Mouse (Mus musculus) embryonic facial prominence, embryonic 15.5 days (tissue): ENCODE data around the gene Susd4. TPM values are rescaled to one million over a fixed set of nuclear protein-coding genes. Genes with fewer than 3 reads are reported as not detected.
A peak's percentile ranks its signal among the peaks of the same experiment; 100 is the strongest.

Experiments
- ATAC-seq: fragments of 200-750 bp; cut with Nextera tagmentation; 2 replicates; pipeline ENCODE4 v1.8.0; 2017; ENCODE audit warnings: low read depth, moderate TSS enrichment; ENCODE audit not compliant: insufficient number of reproducible peaks, low FRiP score, low TSS enrichment
- H3K27ac ChIP-seq: fragments of 300-500 bp; sonication (generic); replicated peaks from 2 replicates; pipeline ENCODE4 v1.5.1; 2015; ENCODE audit warnings: mild to moderate bottlenecking, inconsistent platforms
- H3K27me3 ChIP-seq: fragments of 300-500 bp; sonication (generic); 2 replicates; pipeline ENCODE4 v1.6.1; 2015; ENCODE audit warnings: inconsistent platforms
- H3K36me3 ChIP-seq: fragments of 300-500 bp; sonication (generic); 2 replicates; pipeline ENCODE4 v1.6.1; 2015; ENCODE audit warnings: mild to moderate bottlenecking, inconsistent platforms
- H3K4me1 ChIP-seq: fragments of 300-500 bp; sonication (generic); 2 replicates; pipeline ENCODE4 v1.6.1; 2015; ENCODE audit warnings: inconsistent platforms
- H3K4me2 ChIP-seq: fragments of 300-500 bp; sonication (generic); replicated peaks from 2 replicates; pipeline ENCODE4 v1.6.1; 2015; ENCODE audit warnings: mild to moderate bottlenecking, inconsistent platforms
- H3K4me3 ChIP-seq: fragments of 300-500 bp; sonication (generic); replicated peaks from 2 replicates; pipeline ENCODE4 v1.5.1; 2015; ENCODE audit warnings: mild to moderate bottlenecking, inconsistent platforms
- H3K9ac ChIP-seq: fragments of 300-500 bp; sonication (generic); 2 replicates; pipeline ENCODE4 v1.6.1; 2015; ENCODE audit warnings: inconsistent platforms
- H3K9me3 ChIP-seq: fragments of 300-500 bp; sonication (generic); replicated peaks from 2 replicates; pipeline ENCODE4 v1.6.1; 2016; ENCODE audit warnings: inconsistent platforms
- WGBS: fragments of 180-500 bp; shearing (Covaris S2); methylation state at CpG from one replicate; pipeline ENCODE4 v1.1.7; 2015; 5-methylcytosine and 5-hydroxymethylcytosine counted together
- polyA plus RNA-seq: library from polyadenylated mRNA; unstranded; fragments of >200 nt; fragmentation: Nextera tagmentation; extraction: Ambion mirVana; gene quantifications from 2 replicates; pipeline ENCODE4 v1.2.1, GENCODE M21; 2015

The Susd4 gene
- polyA plus RNA-seq, 1 experiment from 2014 or later: 14.8 TPM

GRCm38 (mm10) chr1:182754865-182755264 is 8.8 kb upstream of the Susd4 start:
- Histone ChIP-seq H3K27me3 (no peaks in the 10 kb centered on the region), H3K9me3 (no peaks in the 10 kb centered on the region), H3K9ac (no peak overlapping the region), H3K36me3 (no peaks in the 10 kb centered on the region), H3K4me1 (no peaks in the 10 kb centered on the region), H3K27ac (no peak overlapping the region), H3K4me3 (no peak overlapping the region), H3K4me2 (no peak overlapping the region)
- ATAC-seq: no peak
- WGBS: 80% methylated on average over 5 of the region's 5 CpGs

DNA sequence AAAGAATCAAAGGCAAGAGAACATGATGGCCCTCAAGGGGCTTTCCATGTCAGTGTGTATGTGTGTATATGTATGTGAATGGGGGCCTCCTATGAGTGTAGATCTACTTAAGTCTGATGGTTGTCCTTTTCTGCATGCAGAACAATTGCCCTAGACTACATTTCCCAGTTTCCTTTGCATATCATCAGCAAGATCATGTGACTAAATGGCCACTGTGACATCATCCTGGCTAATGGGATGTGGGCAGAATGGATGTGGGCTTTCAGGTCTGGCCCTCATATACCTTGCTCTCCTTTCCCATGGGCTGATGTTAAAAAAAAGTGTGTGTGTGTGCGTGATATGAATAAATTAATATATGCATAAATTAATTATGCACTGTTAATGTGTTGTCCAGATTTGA is 4.9 kb upstream of the Susd4 start:
- H3K4me2 ChIP-seq: no peak overlapping the region
- ATAC-seq: no peak
- no peaks in the 10 kb centered on the region for H3K36me3 ChIP-seq
- peaks cover 14% of the 10 kb centered on the region for H3K27me3 ChIP-seq
- no peak overlapping the region for H3K27ac ChIP-seq
- peaks cover 6% of the 10 kb centered on the region for H3K4me1 ChIP-seq
- no peak overlapping the region for H3K9ac ChIP-seq
- no peak overlapping the region for H3K4me3 ChIP-seq
- H3K9me3 ChIP-seq: no peaks in the 10 kb centered on the region
- 74% methylated on average over 1 of the region's 1 CpGs for WGBS

DNA sequence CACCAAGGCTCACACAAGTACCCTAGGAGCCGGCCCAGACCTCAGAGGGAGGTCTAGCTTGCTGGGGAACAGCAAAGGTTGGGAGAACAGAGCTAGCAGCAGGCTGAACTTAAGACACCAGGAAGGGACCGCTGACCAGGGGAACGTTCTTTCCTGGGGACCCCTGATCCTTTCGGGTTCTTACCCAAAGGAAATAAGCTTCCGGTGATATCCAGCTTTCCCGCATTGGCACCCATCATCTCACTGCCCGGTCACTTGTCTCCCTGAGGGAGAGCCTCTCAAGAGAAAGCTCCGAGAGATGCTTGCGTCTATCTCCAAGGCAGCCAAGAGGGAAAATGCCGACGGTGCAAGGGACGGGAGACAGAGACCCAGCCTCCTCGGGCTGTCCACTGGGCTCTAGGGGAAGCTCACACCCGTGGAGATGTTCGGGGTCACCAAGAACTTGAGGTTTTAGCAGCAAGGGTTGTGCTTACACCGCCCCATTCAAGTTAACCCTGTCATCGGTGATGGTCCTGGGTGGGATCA is 407 bp upstream of the Susd4 start:
- no peak overlapping the region for H3K9ac ChIP-seq
- no peaks in the 10 kb centered on the region for H3K9me3 ChIP-seq
- no peak for ATAC-seq
- peak overlapping the region; percentile 63 for H3K4me3 ChIP-seq
- H3K4me2 ChIP-seq: peak overlapping the region; percentile 90
- peaks cover 16% of the 10 kb centered on the region for H3K27me3 ChIP-seq
- 7% methylated on average over 17 of the region's 17 CpGs for WGBS
- H3K27ac ChIP-seq: no peak overlapping the region
- no peaks in the 10 kb centered on the region for H3K36me3 ChIP-seq
- H3K4me1 ChIP-seq: peaks cover 18% of the 10 kb centered on the region

GRCm38 (mm10) chr1:182764541-182765281 is 1.1 kb downstream of the Susd4 start:
- Histone ChIP-seq H3K36me3 (no peaks in the 10 kb centered on the region), H3K9me3 (no peaks in the 10 kb centered on the region), H3K4me3 (peak overlapping the region; percentile 63), H3K27me3 (peaks cover 16% of the 10 kb centered on the region), H3K4me1 (peaks cover 18% of the 10 kb centered on the region), H3K9ac (peak overlapping the region; percentile 26; the same call in 1 of the 2 replicates), H3K4me2 (peak overlapping the region; percentile 90), H3K27ac (0 out of 2 replicates have a peak overlapping the region, but pooled peaks have one; percentile 17)
- WGBS: 2% methylated on average over 27 of the region's 27 CpGs
- peak; percentile 58; the same call in 1 of the 2 replicates for ATAC-seq

- no peak overlapping the region for H3K27ac ChIP-seq
- H3K36me3 ChIP-seq: no peaks in the 10 kb centered on the region
- H3K4me3 ChIP-seq: no peak overlapping the region
- no peaks in the 10 kb centered on the region for H3K4me1 ChIP-seq
- no peaks in the 10 kb centered on the region for H3K27me3 ChIP-seq
- H3K9ac ChIP-seq: no peak overlapping the region
- 87% methylated on average over 7 of the region's 7 CpGs for WGBS
- no peak overlapping the region for H3K4me2 ChIP-seq
- H3K9me3 ChIP-seq: no peaks in the 10 kb centered on the region
- no peak for ATAC-seq
Observed at GRCm38 (mm10) chr1:182775576-182775975, 11.9 kb downstream of the Susd4 start.

- whole genome bisulfite sequencing: 47% methylated on average over 10 of the region's 10 CpGs
- no peak overlapping the region for H3K4me3 ChIP-seq
- no peak overlapping the region for H3K27ac ChIP-seq
- no peaks in the 10 kb centered on the region for H3K9me3 ChIP-seq
- H3K4me1 ChIP-seq: no peaks in the 10 kb centered on the region
- no peaks in the 10 kb centered on the region for H3K27me3 ChIP-seq
- no peaks in the 10 kb centered on the region for H3K36me3 ChIP-seq
- no peak for ATAC-seq
- H3K4me2 ChIP-seq: no peak overlapping the region
- no peak overlapping the region for H3K9ac ChIP-seq
Observed at GRCm38 (mm10) chr1:182776749-182777410, 13.2 kb downstream of the Susd4 start.

- WGBS: 77% methylated on average over 13 of the region's 13 CpGs
- Histone ChIP-seq H3K4me2 (no peak overlapping the region), H3K9ac (no peak overlapping the region), H3K27ac (no peak overlapping the region), H3K4me1 (no peaks in the 10 kb centered on the region), H3K36me3 (no peaks in the 10 kb centered on the region), H3K4me3 (no peak overlapping the region), H3K9me3 (no peaks in the 10 kb centered on the region), H3K27me3 (no peaks in the 10 kb centered on the region)
- ATAC-seq: no peak
Observed at GRCm38 (mm10) chr1:182778225-182778624, 14.6 kb downstream of the Susd4 start.

GRCm38 (mm10) chr1:182779024-182779520 is 15.4 kb downstream of the Susd4 start:
- Histone ChIP-seq H3K27ac (no peak overlapping the region), H3K4me1 (no peaks in the 10 kb centered on the region), H3K9me3 (no peaks in the 10 kb centered on the region), H3K4me2 (no peak overlapping the region), H3K9ac (no peak overlapping the region), H3K4me3 (no peak overlapping the region), H3K27me3 (no peaks in the 10 kb centered on the region), H3K36me3 (no peaks in the 10 kb centered on the region)
- ATAC-seq: no peak
- 87% methylated on average over 6 of the region's 6 CpGs for WGBS

- no peaks in the 10 kb centered on the region for H3K36me3 ChIP-seq
- H3K4me1 ChIP-seq: peaks cover 10% of the 10 kb centered on the region
- no peak overlapping the region for H3K4me2 ChIP-seq
- H3K9ac ChIP-seq: no peak overlapping the region
- no peaks in the 10 kb centered on the region for H3K27me3 ChIP-seq
- H3K4me3 ChIP-seq: no peak overlapping the region
- H3K9me3 ChIP-seq: no peaks in the 10 kb centered on the region
- no peak overlapping the region for H3K27ac ChIP-seq
- no peak for ATAC-seq
- WGBS: 78% methylated on average over 7 of the region's 7 CpGs
Observed at GRCm38 (mm10) chr1:182783774-182784173, 20.1 kb downstream of the Susd4 start.

GRCm38 (mm10) chr1:182784784-182785183 is 21.1 kb downstream of the Susd4 start:
- no peak overlapping the region for H3K4me3 ChIP-seq
- no peak overlapping the region for H3K27ac ChIP-seq
- 61% methylated on average over 3 of the region's 3 CpGs for WGBS
- H3K4me2 ChIP-seq: no peak overlapping the region
- no peak for ATAC-seq
- peaks cover 10% of the 10 kb centered on the region for H3K4me1 ChIP-seq
- H3K9ac ChIP-seq: no peak overlapping the region
- no peaks in the 10 kb centered on the region for H3K36me3 ChIP-seq
- H3K9me3 ChIP-seq: no peaks in the 10 kb centered on the region
- no peaks in the 10 kb centered on the region for H3K27me3 ChIP-seq

DNA sequence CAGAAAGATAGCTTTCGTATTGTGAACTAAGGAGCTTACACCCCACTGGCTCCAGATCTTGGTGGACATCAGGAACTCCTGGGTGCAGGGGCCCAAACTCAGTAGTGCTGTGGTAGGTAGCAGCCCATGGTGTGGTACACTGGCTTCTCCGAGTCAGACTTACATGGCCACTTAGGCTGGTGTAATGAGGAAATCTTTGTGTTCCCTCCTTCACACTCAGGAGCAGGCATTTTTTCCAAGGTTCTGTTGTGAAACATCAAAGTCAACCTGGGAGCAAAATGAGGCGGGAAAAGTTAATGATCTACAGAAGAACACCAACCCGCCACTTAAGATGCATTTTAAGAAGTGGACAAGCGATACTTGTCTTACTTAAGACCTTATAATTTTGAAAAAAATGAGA is 21.8 kb downstream of the Susd4 start:
- 84% methylated on average over 5 of the region's 5 CpGs for WGBS
- Histone ChIP-seq H3K36me3 (no peaks in the 10 kb centered on the region), H3K4me1 (peaks cover 10% of the 10 kb centered on the region), H3K27ac (no peak overlapping the region), H3K9ac (no peak overlapping the region), H3K4me3 (no peak overlapping the region), H3K4me2 (no peak overlapping the region), H3K9me3 (no peaks in the 10 kb centered on the region), H3K27me3 (no peaks in the 10 kb centered on the region)
- no peak for ATAC-seq
